Mouse (Mus musculus) hindbrain, embryonic 12.5 days (tissue): Measurements from ENCODE around the gene Gucd1. TPM values are rescaled to one million over a fixed set of nuclear protein-coding genes. Genes with fewer than 3 reads are reported as not detected.

ENCODE experiments used
- ATAC-seq: fragments of 200-750 bp; cut with Nextera tagmentation; 2 replicates; pipeline ENCODE4 v1.8.0; 2017; ENCODE audit warnings: moderate TSS enrichment; ENCODE audit not compliant: low FRiP score
- H3K27ac ChIP-seq: fragments of 300-500 bp; sonication (generic); 2 replicates; pipeline ENCODE4 v1.5.1; 2016; ENCODE audit warnings: mild to moderate bottlenecking
- H3K27me3 ChIP-seq: fragments of 300-500 bp; sonication (generic); 2 replicates; pipeline ENCODE4 v1.6.1; 2016; ENCODE audit warnings: mild to moderate bottlenecking
- H3K36me3 ChIP-seq: fragments of 300-500 bp; sonication (generic); 2 replicates; pipeline ENCODE4 v1.6.1; 2016; ENCODE audit warnings: mild to moderate bottlenecking
- H3K4me1 ChIP-seq: fragments of 300-500 bp; sonication (generic); 2 replicates; pipeline ENCODE4 v1.6.1; 2016
- H3K4me2 ChIP-seq: fragments of 300-500 bp; sonication (generic); replicated peaks from 2 replicates; pipeline ENCODE4 v1.6.1; 2016; ENCODE audit warnings: mild to moderate bottlenecking
- H3K4me3 ChIP-seq: fragments of 300-500 bp; sonication (generic); 2 replicates; pipeline ENCODE4 v1.5.1; 2016; ENCODE audit warnings: mild to moderate bottlenecking
- H3K9ac ChIP-seq: fragments of 300-500 bp; sonication (generic); 2 replicates; pipeline ENCODE4 v1.6.1; 2016; ENCODE audit warnings: mild to moderate bottlenecking, moderate library complexity
- H3K9me3 ChIP-seq: fragments of 300-500 bp; sonication (generic); replicated peaks from 2 replicates; pipeline ENCODE4 v1.6.1; 2016; ENCODE audit warnings: mild to moderate bottlenecking
- WGBS: fragments of 180-500 bp; shearing (Covaris S2); methylation state at CpG from one replicate; pipeline ENCODE4 v1.1.7; 2016; 5-methylcytosine and 5-hydroxymethylcytosine counted together
- polyA plus RNA-seq: library from polyadenylated mRNA; unstranded; fragments of >200 nt; fragmentation: Nextera tagmentation; extraction: Ambion mirVana; gene quantifications from 2 replicates; pipeline ENCODE4 v1.2.1, GENCODE M21; 2016

Gucd1 gene
- polyA plus RNA-seq, 1 experiment from 2014 or later = 24.9 TPM

DNA sequence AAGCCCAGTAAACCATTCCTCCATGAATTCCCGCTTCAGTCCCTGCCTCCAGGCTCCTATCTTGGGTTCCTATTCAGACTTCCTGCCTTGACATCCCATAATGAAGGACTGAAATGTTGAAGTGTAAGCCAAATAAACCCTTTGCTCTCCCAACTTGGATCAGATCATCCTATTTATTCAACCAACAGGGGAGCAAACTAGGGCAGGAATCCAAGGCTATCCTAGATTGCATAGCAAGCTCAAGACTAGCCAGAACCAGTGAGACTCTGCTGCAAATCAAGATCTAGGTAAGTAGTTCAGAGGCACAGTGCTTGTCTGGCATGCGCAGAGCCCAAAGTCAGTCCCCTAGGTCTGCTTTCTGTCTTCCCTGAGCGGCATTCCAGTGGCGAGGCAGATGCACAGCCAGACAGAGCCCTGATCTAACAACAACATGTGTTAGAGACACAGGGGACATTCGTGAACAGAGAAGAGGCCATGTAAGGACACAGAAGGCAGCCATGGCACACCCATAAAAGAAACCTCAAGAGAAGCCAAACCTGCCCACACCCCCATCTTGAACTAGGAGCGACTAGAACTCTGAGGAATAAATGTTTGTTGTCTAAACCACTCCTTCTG is 68.9 kb downstream of the Gucd1 start:
- ATAC-seq = no peak
- 82% methylated on average over 6 of the region's 6 CpGs for WGBS

DNA sequence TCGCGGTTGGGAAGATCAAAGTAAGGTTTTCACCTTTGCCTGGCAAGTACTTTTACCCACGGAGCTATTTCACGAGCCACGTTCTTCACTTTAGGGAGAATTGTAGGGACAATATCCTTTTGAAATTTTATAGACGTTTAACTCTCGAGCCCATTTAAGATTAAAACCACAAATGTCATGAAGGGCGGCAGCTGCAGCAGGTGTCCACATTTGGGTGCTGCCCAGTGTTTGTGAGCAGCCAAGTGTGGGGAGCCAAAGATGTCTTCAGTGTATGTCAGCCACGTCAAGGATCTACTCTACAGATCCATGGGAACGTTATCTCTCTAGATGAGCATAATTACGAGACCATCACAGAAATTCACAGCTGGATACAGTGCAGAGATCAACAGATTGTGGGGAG is 70.3 kb downstream of the Gucd1 start:
- Histone ChIP-seq H3K27me3 (no peaks in the 10 kb centered on the region), H3K4me2 (no peak overlapping the region), H3K36me3 (no peaks in the 10 kb centered on the region), H3K27ac (no peak overlapping the region), H3K4me1 (peaks cover 12% of the 10 kb centered on the region; the same call in 1 of the 2 replicates), H3K4me3 (no peak overlapping the region), H3K9ac (no peak overlapping the region), H3K9me3 (no peaks in the 10 kb centered on the region)
- 84% methylated on average over 11 of the region's 11 CpGs for WGBS
- ATAC-seq = no peak

More for the DNA sequence above, 68.9 kb downstream of the Gucd1 start:
- H3K4me1 ChIP-seq = peaks cover 12% of the 10 kb centered on the region; the same call in 1 of the 2 replicates
- no peak overlapping the region for H3K4me2 ChIP-seq
- H3K27ac ChIP-seq = no peak overlapping the region
- no peaks in the 10 kb centered on the region for H3K9me3 ChIP-seq
- no peaks in the 10 kb centered on the region for H3K36me3 ChIP-seq
- H3K9ac ChIP-seq = no peak overlapping the region
- H3K4me3 ChIP-seq = no peak overlapping the region
- no peaks in the 10 kb centered on the region for H3K27me3 ChIP-seq

DNA sequence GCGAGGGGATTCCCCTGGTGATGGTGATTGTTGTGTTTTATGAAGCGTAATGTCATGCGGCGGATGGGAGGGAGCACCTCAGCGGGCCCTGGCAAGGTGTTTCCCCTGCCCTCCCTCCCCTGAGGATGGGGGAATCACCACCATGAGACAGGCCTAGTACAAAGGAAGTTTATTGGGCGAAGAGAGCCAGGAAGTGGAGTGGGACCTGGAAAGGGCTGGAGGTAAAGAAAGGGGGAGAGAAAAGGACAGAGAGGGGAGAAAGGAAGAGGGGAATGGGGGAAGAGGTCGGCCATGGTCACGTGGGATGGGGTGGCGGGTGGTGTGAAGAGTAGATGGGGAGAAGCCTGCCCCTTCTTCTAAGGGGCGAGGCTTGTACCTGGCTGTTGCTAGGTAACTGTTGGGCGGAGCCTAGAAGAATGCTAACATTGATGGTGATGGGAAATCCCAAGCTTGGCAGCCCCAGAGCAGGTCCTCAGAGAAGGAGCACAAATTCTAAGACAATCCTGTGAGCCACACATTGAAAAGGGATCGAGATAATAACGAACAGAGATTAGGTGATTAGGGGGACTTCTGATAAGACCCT is 71.2 kb downstream of the Gucd1 start:
- no peaks in the 10 kb centered on the region for H3K9me3 ChIP-seq
- no peak overlapping the region for H3K9ac ChIP-seq
- ATAC-seq = no peak
- H3K27ac ChIP-seq = no peak overlapping the region
- H3K27me3 ChIP-seq = no peaks in the 10 kb centered on the region
- no peak overlapping the region for H3K4me2 ChIP-seq
- H3K4me1 ChIP-seq = peaks cover 11% of the 10 kb centered on the region; the same call in 1 of the 2 replicates
- no peaks in the 10 kb centered on the region for H3K36me3 ChIP-seq
- no peak overlapping the region for H3K4me3 ChIP-seq
- 73% methylated on average over 13 of the region's 13 CpGs for WGBS

DNA sequence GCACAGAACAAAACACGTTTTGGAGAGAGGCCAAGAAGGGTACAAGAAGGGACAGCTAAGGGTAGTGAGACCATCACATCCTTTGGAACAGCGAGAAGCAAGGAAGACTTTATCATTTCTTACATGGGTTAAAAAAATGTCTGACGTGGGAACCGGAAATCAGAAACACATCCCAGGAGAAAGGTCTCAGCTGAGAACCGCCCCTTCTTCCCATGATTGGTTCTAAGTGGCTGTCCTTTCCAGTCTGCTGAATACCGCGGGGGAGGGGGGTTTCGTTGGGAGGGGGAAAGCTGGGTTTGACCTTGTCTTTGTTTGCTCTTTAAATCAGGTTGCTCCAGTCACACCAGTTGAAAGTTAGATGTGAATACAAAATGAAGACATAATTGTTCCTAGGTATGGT is 72.7 kb downstream of the Gucd1 start:
- Histone ChIP-seq H3K4me2 (no peak overlapping the region), H3K27ac (no peak overlapping the region), H3K36me3 (no peaks in the 10 kb centered on the region), H3K4me1 (peaks cover 6% of the 10 kb centered on the region; the same call in 1 of the 2 replicates), H3K9me3 (no peaks in the 10 kb centered on the region), H3K9ac (no peak overlapping the region), H3K4me3 (no peak overlapping the region), H3K27me3 (no peaks in the 10 kb centered on the region)
- ATAC-seq = no peak
- 49% methylated on average over 8 of the region's 8 CpGs for WGBS

DNA sequence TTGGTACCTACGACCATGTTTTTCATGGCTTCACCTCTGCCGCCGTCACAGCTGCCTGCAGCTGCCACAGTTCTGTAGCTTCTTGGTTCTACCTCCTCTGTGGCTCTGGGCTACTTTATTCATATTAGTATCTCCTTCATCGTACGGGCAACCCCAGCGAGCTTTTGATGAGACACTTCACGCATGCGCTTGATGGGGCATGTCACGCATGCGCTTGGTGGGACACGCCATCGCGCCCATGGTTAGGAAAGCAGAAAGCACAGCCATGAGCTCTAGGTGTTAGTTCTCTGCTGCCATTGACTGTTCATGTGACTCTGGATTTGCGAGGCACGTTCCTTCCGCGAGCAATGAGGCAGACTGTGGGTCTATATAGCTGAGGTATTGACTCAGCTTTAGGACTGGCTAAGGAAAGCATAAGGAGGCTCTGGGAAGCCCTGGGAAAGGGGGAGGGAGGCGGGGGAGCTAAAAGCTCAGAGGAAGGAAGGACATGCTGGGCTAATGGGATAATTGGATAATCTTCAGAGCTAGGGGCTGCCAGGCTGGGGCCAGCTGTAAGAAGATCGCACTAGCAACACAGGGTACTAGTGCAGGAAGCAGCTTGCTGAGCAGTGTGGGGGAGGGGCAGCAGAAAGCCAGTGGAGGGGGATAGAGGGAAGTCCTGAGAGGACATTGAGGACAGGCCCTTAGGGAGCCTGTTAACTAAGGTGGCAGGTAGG is 73.5 kb downstream of the Gucd1 start:
- H3K4me3 ChIP-seq = no peak overlapping the region
- H3K4me1 ChIP-seq = peaks cover 6% of the 10 kb centered on the region; the same call in 1 of the 2 replicates
- no peak overlapping the region for H3K4me2 ChIP-seq
- H3K9ac ChIP-seq = no peak overlapping the region
- no peaks in the 10 kb centered on the region for H3K36me3 ChIP-seq
- no peak overlapping the region for H3K27ac ChIP-seq
- ATAC-seq = peak; percentile 67
- WGBS = 74% methylated on average over 19 of the region's 19 CpGs
- no peaks in the 10 kb centered on the region for H3K9me3 ChIP-seq
- no peaks in the 10 kb centered on the region for H3K27me3 ChIP-seq

DNA sequence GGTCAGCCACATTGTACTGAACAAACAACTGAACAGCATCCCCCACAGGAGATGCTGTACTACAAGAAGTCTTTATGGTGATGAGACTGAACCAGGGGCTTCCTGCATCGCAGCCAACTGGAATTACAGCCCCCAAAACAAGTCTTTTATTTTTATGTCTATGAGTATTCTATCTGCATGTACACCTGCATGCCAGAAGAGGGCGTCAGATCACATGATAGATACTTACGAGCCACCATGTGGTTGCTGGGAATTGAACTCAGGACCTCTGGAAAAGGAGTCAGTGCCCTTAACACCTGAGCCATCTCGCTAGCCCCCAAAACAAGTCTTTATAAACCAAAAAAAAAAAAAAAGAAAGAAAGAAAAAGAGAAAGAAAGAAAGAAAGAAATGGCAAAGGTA is 74.8 kb downstream of the Gucd1 start:
- 84% methylated on average over 4 of the region's 4 CpGs for WGBS
- H3K4me1 ChIP-seq = peaks cover 12% of the 10 kb centered on the region; the same call in 1 of the 2 replicates
- no peak overlapping the region for H3K4me3 ChIP-seq
- no peak for ATAC-seq
- no peak overlapping the region for H3K27ac ChIP-seq
- no peak overlapping the region for H3K4me2 ChIP-seq
- H3K36me3 ChIP-seq = no peaks in the 10 kb centered on the region
- H3K9me3 ChIP-seq = no peaks in the 10 kb centered on the region
- no peak overlapping the region for H3K9ac ChIP-seq
- no peaks in the 10 kb centered on the region for H3K27me3 ChIP-seq

DNA sequence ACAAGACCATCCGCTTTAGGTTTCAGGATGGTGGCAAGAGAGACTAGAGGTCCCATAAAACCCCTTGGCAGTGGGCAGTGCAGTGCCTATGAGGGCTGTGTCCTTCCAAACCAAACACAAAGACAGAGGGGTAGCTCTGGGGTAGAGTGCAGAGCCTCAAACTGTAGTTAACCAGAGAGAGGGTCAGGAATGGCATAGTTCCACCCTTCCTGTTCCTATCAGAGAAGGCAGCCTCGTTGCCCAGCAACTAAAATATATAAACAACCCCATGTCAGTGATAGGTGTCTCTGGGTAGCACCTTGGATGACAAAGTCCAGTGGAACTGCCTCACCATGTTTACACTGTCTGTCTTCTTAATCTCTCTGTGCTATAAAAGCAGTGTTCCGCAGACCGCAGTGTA is 76.0 kb downstream of the Gucd1 start:
- Histone ChIP-seq H3K36me3 (no peaks in the 10 kb centered on the region), H3K9me3 (no peaks in the 10 kb centered on the region), H3K27ac (no peak overlapping the region), H3K9ac (no peak overlapping the region), H3K4me3 (no peak overlapping the region), H3K27me3 (0 out of 2 replicates have a peak, but pooled peaks cover 3% of the 10 kb centered on the region), H3K4me1 (peaks cover 17% of the 10 kb centered on the region; the same call in 1 of the 2 replicates), H3K4me2 (no peak overlapping the region)
- 84% methylated on average over 4 of the region's 4 CpGs for WGBS
- no peak for ATAC-seq

DNA sequence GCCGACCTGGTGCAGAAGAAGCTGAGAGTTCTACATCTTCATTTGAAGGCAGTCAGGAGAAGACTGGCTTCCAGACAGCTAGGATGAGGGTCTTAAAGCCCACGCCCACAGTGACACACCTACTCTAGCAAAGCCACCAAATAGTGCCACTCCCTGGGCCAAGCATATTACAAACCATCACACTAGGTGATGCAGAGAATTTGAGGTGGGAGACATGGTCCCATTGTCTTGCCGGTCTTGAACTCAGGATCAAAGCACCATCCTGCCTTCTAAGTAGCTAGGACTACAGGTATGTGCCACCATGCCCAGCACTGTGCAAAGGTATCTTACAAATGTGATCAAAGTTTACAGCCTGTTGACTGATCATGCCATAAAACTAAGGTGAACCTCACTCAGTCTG is 77.0 kb downstream of the Gucd1 start:
- no peak for ATAC-seq
- H3K4me1 ChIP-seq = peaks cover 17% of the 10 kb centered on the region; the same call in 1 of the 2 replicates
- 93% methylated on average over 3 of the region's 3 CpGs for WGBS
- no peak overlapping the region for H3K9ac ChIP-seq
- H3K4me3 ChIP-seq = no peak overlapping the region
- H3K36me3 ChIP-seq = no peaks in the 10 kb centered on the region
- no peaks in the 10 kb centered on the region for H3K9me3 ChIP-seq
- no peak overlapping the region for H3K4me2 ChIP-seq
- H3K27ac ChIP-seq = no peak overlapping the region
- 0 out of 2 replicates have a peak, but pooled peaks cover 3% of the 10 kb centered on the region for H3K27me3 ChIP-seq

DNA sequence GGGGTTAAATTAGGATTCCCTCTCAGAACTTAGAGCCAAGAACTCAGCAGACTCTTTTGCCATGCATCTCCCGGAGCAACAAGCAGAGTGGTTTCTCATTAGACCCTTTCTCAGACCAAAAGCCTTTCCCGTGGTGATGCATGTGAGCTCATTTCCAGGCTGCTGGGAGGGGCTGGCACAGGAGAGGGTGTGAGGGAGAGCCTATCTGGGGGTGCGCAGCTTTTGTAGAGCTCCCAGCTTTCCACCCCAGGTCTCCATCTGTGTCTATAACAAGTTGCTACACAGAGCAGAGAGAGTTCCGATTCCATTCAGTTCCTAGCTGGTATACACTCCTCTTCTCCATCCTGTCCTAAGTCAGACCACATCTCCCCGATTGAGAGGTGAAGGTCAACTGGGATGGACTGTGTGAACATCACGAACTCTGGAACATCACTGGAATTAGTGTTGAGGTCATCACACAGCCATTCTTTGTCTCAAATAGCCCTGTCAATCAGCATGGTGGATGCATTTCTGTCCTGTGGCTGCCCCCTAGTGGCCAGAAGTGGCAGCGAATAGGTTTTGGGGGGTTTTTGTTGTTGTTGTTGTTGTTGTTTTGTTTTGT is 78.5 kb downstream of the Gucd1 start:
- no peak overlapping the region for H3K4me2 ChIP-seq
- peaks cover 13% of the 10 kb centered on the region; the same call in 1 of the 2 replicates for H3K4me1 ChIP-seq
- no peaks in the 10 kb centered on the region for H3K36me3 ChIP-seq
- H3K9me3 ChIP-seq = no peaks in the 10 kb centered on the region
- H3K27me3 ChIP-seq = 0 out of 2 replicates have a peak, but pooled peaks cover 3% of the 10 kb centered on the region
- no peak overlapping the region for H3K4me3 ChIP-seq
- WGBS = 39% methylated on average over 7 of the region's 7 CpGs
- H3K9ac ChIP-seq = no peak overlapping the region
- peak; percentile 32; the same call in 1 of the 2 replicates for ATAC-seq
- peak overlapping the region; percentile 19; the same call in 1 of the 2 replicates for H3K27ac ChIP-seq

DNA sequence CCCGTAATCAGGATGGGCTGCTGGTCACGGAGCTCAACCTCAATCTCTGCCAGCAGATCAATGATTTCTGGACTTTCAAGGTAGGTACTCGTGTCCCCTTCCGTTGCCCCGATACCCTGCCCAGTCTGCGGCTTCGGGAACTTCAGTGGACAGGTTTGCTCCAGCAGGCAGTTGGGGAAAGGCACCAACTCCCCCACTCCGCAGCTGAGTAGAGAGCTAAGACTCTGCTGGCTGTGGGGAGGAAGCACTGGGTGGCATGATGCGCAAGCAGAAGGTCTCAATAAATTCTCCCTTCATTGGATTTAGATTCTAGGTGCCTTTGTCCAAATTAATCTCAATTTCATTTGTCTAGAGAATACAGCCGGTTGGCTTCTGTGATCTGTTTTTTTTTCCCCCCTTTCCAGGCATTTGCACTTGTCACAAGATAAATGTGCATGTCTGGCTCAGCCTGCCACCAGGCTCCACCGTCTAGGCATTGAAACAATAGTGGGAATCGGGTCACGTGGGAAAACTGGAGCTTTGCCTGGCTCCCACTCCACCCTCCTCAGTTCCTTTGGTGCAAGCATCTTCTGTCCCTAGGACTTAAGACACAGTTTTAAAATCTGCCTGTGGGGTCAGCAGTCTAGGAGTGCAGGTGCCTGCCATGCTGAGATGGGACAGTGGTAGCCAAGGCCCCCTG is 79.5 kb downstream of the Gucd1 start:
- H3K27me3 ChIP-seq = 0 out of 2 replicates have a peak, but pooled peaks cover 3% of the 10 kb centered on the region
- no peak overlapping the region for H3K9ac ChIP-seq
- H3K9me3 ChIP-seq = no peaks in the 10 kb centered on the region
- WGBS = 59% methylated on average over 13 of the region's 13 CpGs
- no peaks in the 10 kb centered on the region for H3K36me3 ChIP-seq
- H3K4me2 ChIP-seq = no peak overlapping the region
- H3K4me3 ChIP-seq = no peak overlapping the region
- H3K27ac ChIP-seq = peak overlapping the region; percentile 72
- ATAC-seq = peak; percentile 81
- H3K4me1 ChIP-seq = 0 out of 2 replicates have a peak, but pooled peaks cover 11% of the 10 kb centered on the region

DNA sequence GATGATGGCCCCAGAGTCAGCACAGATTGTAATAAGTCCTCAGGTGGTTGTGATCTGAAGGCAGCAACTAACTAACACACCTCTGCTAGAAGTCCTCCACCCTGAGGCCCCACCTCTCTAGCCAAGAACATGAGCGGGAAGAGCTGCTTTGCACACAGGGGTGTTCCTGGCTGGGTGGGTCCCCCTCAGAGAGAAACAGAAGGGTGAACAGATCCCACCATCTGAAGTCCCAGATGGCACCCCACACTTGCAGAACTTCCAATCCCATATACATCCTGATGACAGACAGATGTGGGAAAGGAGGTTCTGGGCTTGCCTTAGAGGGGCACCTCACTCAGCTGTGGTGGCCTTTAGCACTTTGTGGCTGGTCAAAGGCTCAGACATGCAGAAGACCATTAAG is 80.5 kb downstream of the Gucd1 start:
- no peak overlapping the region for H3K4me3 ChIP-seq
- ATAC-seq = no peak
- 0 out of 2 replicates have a peak overlapping the region, but pooled peaks have one; percentile 1 for H3K9ac ChIP-seq
- H3K4me1 ChIP-seq = 0 out of 2 replicates have a peak, but pooled peaks cover 11% of the 10 kb centered on the region
- no peak overlapping the region for H3K27ac ChIP-seq
- no peaks in the 10 kb centered on the region for H3K36me3 ChIP-seq
- 0 out of 2 replicates have a peak, but pooled peaks cover 3% of the 10 kb centered on the region for H3K27me3 ChIP-seq
- H3K4me2 ChIP-seq = no peak overlapping the region
- 90% methylated on average over 1 of the region's 1 CpGs for WGBS
- no peaks in the 10 kb centered on the region for H3K9me3 ChIP-seq
